Mouse (Mus musculus): ENCODE measurements at regions not wholly inside any gene's neighbourhood (a gene's known extent, or its start where the extent isn't known, plus 50 kb on each side); places are given as distances from the start of the nearest gene placed in this dataset.

DNA sequence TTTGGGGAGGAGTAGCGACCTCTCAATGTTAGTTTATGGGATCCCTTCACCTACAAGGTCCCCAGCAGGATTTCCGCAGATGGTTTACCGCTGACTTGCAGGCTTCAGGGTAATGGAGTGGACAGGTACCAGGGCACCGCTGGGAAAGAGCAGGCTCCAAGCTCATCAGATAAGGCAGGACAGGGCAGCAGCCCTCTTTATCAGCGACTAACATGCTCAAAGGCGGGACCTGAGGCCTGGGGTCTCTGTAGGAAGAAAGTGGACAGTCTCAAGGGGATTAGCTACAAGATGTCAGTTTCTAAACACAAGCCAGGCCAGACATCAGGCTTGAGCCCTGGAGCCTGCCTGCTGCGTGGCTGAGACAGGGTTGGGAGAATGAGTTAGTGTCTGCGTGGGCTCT is 74.9 kb upstream of the Stx18 start:
- H3K27me3 ChIP-seq (ENCODE audit: control insufficient read depth, insufficient read depth, low read length), result peaks cover 2% of the 10 kb centered on the region; the same call in 1 of the 2 replicates
- no peak for TF ChIP-seq CTCF (IDR thresholded peaks at IDR 0.05; ENCODE audit: borderline replicate concordance, insufficient read depth, low read depth, low read length)
- no peak for TF ChIP-seq POLR2A (IDR thresholded peaks at IDR 0.05; ENCODE audit: borderline replicate concordance, insufficient read depth, low read length)
- H3K27ac ChIP-seq (ENCODE audit: insufficient read depth, low read length), result no peak overlapping the region
- H3K4me1 ChIP-seq (ENCODE audit: control insufficient read depth, insufficient read depth, low read length), result no peaks in the 10 kb centered on the region
- WGBS, result 68% methylated on average over 8 of the region's 8 CpGs
- H3K4me3 ChIP-seq (replicated peaks; ENCODE audit: insufficient read depth, low read depth, low read length), result no peak overlapping the region
- no peak for DNase-seq

DNA sequence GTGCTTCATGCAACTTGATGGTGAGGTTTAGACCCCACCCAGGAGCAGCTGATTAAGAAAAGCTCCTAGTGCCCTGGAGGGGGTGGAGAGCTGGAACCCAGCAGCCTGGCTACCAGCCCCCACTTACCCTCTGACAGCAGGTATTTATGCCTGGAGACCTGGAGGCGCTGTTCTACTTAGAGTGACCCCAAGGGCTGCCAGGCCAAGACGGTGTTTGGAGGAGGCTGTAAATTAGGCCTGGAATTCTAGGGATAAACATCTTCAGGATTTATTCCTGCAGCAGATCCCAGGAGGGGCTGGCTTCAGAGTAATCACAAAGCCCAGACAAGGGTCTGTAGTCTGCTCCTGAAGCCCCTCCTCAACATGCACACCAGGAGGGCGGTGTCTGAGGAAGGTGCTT is 76.0 kb upstream of the Stx18 start:
- 49% methylated on average over 3 of the region's 3 CpGs for WGBS
- DNase-seq, result no peak
- no peak for TF ChIP-seq POLR2A (IDR thresholded peaks at IDR 0.05; ENCODE audit: borderline replicate concordance, insufficient read depth, low read length)
- no peak for TF ChIP-seq CTCF (IDR thresholded peaks at IDR 0.05; ENCODE audit: borderline replicate concordance, insufficient read depth, low read depth, low read length)
- Histone ChIP-seq H3K4me1 (ENCODE audit: control insufficient read depth, insufficient read depth, low read length) (no peaks in the 10 kb centered on the region), H3K4me3 (replicated peaks; ENCODE audit: insufficient read depth, low read depth, low read length) (no peak overlapping the region), H3K27me3 (ENCODE audit: control insufficient read depth, insufficient read depth, low read length) (no peaks in the 10 kb centered on the region; the same call in 1 of the 2 replicates), H3K27ac (ENCODE audit: insufficient read depth, low read length) (no peak overlapping the region)

DNA sequence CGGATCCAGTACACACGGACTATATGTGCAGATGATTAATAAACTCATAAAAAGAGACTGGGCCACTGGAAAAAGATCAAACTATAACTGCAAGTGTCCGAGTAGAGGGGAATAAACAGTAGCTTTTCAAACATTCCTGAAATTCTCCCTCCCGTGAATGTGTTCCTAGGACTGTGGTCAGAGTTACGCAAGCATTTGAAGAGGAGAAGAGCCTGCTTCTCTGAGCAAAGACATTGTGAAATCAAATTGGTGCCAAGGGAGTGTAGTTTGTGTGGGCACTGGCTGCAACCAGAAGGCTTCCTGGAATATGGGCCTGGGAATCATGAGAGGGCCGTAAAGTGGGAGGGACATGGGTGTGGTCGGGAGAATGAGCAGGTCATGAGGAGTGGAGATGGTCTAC is 78.3 kb upstream of the Stx18 start:
- no peak overlapping the region for H3K4me3 ChIP-seq (replicated peaks; ENCODE audit: insufficient read depth, low read depth, low read length)
- 86% methylated on average over 7 of the region's 7 CpGs for WGBS
- no peak for DNase-seq
- H3K4me1 ChIP-seq (ENCODE audit: control insufficient read depth, insufficient read depth, low read length), result no peaks in the 10 kb centered on the region
- H3K27me3 ChIP-seq (ENCODE audit: control insufficient read depth, insufficient read depth, low read length), result no peaks in the 10 kb centered on the region; the same call in 1 of the 2 replicates
- no peak overlapping the region for H3K27ac ChIP-seq (ENCODE audit: insufficient read depth, low read length)
- TF ChIP-seq CTCF (IDR thresholded peaks at IDR 0.05; ENCODE audit: borderline replicate concordance, insufficient read depth, low read depth, low read length) (no peak), POLR2A (IDR thresholded peaks at IDR 0.05; ENCODE audit: borderline replicate concordance, insufficient read depth, low read length) (no peak)

DNA sequence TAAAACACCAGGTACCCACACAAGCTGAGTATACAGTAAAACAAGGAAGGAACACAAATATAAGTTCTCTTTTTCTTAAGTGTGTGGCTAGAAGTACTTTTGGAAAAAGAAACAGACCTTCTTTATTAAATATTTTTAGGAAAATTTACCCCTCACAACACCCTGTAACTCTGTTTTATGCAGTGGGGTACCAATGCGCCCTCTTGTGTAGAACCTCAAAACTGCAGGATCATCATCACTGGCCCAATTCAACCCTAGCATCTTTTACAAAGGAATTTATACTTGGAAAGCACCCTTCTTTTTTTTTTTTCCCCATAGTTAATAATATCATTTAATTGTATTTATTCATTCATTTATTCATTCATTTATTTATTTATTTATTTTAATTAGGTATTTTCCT is 86.4 kb upstream of the Stx18 start:
- no peaks in the 10 kb centered on the region for H3K27me3 ChIP-seq (ENCODE audit: control insufficient read depth, insufficient read depth, low read length)
- H3K4me3 ChIP-seq (replicated peaks; ENCODE audit: insufficient read depth, low read depth, low read length), result no peak overlapping the region
- peak in 1 of 2 experiments; percentile 12 for DNase-seq
- no peak overlapping the region for H3K27ac ChIP-seq (ENCODE audit: insufficient read depth, low read length)
- 3% methylated on average over 1 of the region's 1 CpGs for WGBS
- H3K4me1 ChIP-seq (ENCODE audit: control insufficient read depth, insufficient read depth, low read length), result no peaks in the 10 kb centered on the region
- TF ChIP-seq CTCF (IDR thresholded peaks at IDR 0.05; ENCODE audit: borderline replicate concordance, insufficient read depth, low read depth, low read length), result peak; percentile 27; the same call in 1 of the 2 replicates
- no peak for TF ChIP-seq POLR2A (IDR thresholded peaks at IDR 0.05; ENCODE audit: borderline replicate concordance, insufficient read depth, low read length)

DNA sequence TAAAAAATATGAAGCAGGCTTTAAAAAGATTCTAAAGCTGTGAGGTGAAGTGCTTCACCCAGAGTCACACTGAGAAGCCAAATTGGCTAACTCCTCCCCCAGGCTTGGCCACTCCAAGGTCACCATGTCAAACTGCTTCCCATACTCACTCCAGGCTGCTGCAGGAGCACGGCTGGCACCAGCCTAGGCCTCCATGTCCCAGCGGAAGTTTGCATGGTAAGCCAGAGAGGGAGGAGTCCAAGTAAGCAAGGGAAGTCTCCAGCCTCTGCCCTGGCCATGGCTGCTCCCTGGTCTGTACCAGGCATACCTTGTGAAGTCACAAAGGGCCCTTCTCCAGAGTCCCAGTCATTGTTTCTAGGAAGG is 105.8 kb upstream of the Stx18 start:
- no peak overlapping the region for H3K4me3 ChIP-seq (replicated peaks; ENCODE audit: insufficient read depth, low read depth, low read length)

DNA sequence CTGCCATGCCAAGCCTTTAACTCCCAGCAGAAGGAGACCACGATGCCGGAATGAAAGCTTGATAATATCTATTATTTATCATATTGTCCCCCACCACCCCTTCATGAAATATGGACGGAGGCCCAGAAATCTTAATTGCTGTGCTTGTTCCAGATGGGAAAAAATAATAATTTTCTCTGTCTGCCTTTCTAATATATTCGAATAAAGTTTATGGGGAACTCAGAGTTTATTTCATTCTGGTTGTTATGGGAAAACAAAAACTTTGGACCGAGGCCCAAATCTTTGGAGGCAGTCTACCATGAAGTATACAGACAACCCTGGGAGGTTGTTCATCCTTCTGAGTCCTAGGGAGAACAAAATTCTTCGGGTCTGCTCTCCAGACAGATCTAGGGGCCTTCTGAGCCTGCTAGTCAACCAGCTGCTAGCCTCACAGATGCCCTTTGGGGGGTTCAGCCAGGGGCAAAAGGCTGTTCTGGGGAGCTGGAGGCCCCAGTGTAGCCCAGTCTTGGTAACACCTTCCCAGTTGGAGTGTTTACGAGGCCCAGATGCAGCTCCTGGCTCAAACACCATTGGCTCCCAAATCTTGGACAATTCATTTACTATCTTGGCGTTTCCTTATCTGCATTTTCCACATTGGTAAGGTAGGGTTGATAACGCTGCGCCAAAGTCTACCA is 106.3 kb upstream of the Stx18 start:
- no peak for TF ChIP-seq CTCF (IDR thresholded peaks at IDR 0.05; ENCODE audit: borderline replicate concordance, insufficient read depth, low read depth, low read length)
- TF ChIP-seq POLR2A (IDR thresholded peaks at IDR 0.05; ENCODE audit: borderline replicate concordance, insufficient read depth, low read length), result no peak
- H3K27me3 ChIP-seq (ENCODE audit: control insufficient read depth, insufficient read depth, low read length), result no peaks in the 10 kb centered on the region
- H3K27ac ChIP-seq (ENCODE audit: insufficient read depth, low read length), result no peak overlapping the region
- no peaks in the 10 kb centered on the region; the same call in 1 of the 2 replicates for H3K4me1 ChIP-seq (ENCODE audit: control insufficient read depth, insufficient read depth, low read length)
- DNase-seq, result no peak
- H3K4me3 ChIP-seq (replicated peaks; ENCODE audit: insufficient read depth, low read depth, low read length), result no peak overlapping the region
- 39% methylated on average over 10 of the region's 10 CpGs for WGBS

More for the DNA sequence above, 105.8 kb upstream of the Stx18 start:
- 24% methylated on average over 2 of the region's 2 CpGs for WGBS
- Histone ChIP-seq H3K27me3 (ENCODE audit: control insufficient read depth, insufficient read depth, low read length) (no peaks in the 10 kb centered on the region), H3K4me1 (ENCODE audit: control insufficient read depth, insufficient read depth, low read length) (no peaks in the 10 kb centered on the region; the same call in 1 of the 2 replicates), H3K27ac (ENCODE audit: insufficient read depth, low read length) (no peak overlapping the region)
- DNase-seq, result no peak
- no peak for TF ChIP-seq CTCF (IDR thresholded peaks at IDR 0.05; ENCODE audit: borderline replicate concordance, insufficient read depth, low read depth, low read length)
- TF ChIP-seq POLR2A (IDR thresholded peaks at IDR 0.05; ENCODE audit: borderline replicate concordance, insufficient read depth, low read length), result no peak

DNA sequence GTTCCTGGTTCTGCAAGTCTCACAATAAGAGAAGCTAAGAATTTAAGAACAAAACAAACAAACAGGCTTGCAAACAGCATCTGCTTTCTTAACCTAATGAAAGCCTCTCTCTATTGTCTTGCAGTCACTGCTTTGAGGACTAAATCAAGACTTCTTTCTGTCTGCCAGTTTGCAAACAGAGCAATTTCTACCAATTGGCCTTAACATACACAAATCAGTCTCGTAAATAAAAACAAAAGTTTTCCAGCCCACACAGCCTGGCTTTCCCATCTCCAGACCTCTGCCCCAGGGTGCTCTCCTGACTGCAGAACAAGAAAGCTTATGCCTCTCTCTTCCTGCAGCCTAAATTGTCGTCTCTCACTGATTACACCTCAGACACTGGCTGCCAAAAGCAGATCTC is 96.1 kb upstream of the Msx1 start:
- Histone ChIP-seq H3K4me3 (replicated peaks; ENCODE audit: insufficient read depth, low read depth, low read length) (no peak overlapping the region), H3K27me3 (ENCODE audit: control insufficient read depth, insufficient read depth, low read length) (no peaks in the 10 kb centered on the region; the same call in 1 of the 2 replicates), H3K4me1 (ENCODE audit: control insufficient read depth, insufficient read depth, low read length) (no peaks in the 10 kb centered on the region), H3K27ac (ENCODE audit: insufficient read depth, low read length) (no peak overlapping the region)
- no peak for DNase-seq
- TF ChIP-seq POLR2A (IDR thresholded peaks at IDR 0.05; ENCODE audit: borderline replicate concordance, insufficient read depth, low read length) (no peak), CTCF (IDR thresholded peaks at IDR 0.05; ENCODE audit: borderline replicate concordance, insufficient read depth, low read depth, low read length) (no peak)
- 21% methylated on average over 2 of the region's 2 CpGs for whole genome bisulfite sequencing

DNA sequence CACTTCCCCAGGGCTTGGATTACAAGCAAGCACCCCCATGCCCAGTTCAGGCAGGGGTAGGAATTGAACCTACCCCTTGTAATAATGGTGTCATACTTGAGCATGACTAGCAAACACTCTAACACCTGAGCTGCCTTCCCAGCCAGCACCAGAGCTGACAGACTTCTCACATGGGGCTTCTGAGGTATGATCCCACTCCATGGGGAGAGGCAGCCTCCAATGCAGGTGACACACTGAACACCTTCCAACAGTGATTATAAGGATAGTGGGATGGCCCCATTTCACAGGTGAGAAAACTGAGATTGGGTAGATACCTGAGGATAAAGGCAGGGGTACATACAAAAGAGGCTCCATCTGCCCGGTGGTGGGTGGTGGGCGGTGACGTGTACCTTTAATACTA is 94.7 kb upstream of the Msx1 start:
- H3K27ac ChIP-seq (ENCODE audit: insufficient read depth, low read length), result no peak overlapping the region
- H3K4me3 ChIP-seq (replicated peaks; ENCODE audit: insufficient read depth, low read depth, low read length), result no peak overlapping the region
- WGBS, result 88% methylated on average over 3 of the region's 3 CpGs
- TF ChIP-seq CTCF (IDR thresholded peaks at IDR 0.05; ENCODE audit: borderline replicate concordance, insufficient read depth, low read depth, low read length) (no peak), POLR2A (IDR thresholded peaks at IDR 0.05; ENCODE audit: borderline replicate concordance, insufficient read depth, low read length) (no peak)
- no peaks in the 10 kb centered on the region for H3K4me1 ChIP-seq (ENCODE audit: control insufficient read depth, insufficient read depth, low read length)
- no peaks in the 10 kb centered on the region; the same call in 1 of the 2 replicates for H3K27me3 ChIP-seq (ENCODE audit: control insufficient read depth, insufficient read depth, low read length)
- DNase-seq, result no peak
